Mouse (Mus musculus) intestine, embryonic 16.5 days (tissue): ENCODE results near the gene Rbm6. TPM values are rescaled to one million over a fixed set of nuclear protein-coding genes. Genes with fewer than 3 reads are reported as not detected.

Experiments used
- ATAC-seq: fragments of 200-750 bp; cut with Nextera tagmentation; 2 replicates; pipeline ENCODE4 v1.8.0; 2017; ENCODE audit warnings: moderate TSS enrichment, moderate library complexity
- H3K27ac ChIP-seq: fragments of 300-500 bp; sonication (generic); 2 replicates; pipeline ENCODE4 v1.5.1; 2014; ENCODE audit warnings: mild to moderate bottlenecking, low read length
- H3K27me3 ChIP-seq: fragments of 300-500 bp; sonication (generic); replicated peaks from 2 replicates; pipeline ENCODE4 v1.6.1; 2014; ENCODE audit warnings: low read length, control low read depth, mixed read lengths; ENCODE audit not compliant: control insufficient read depth, insufficient read depth
- H3K36me3 ChIP-seq: fragments of 300-500 bp; sonication (generic); 2 replicates; pipeline ENCODE4 v1.6.1; 2014; ENCODE audit warnings: low read length, control low read depth; ENCODE audit not compliant: control insufficient read depth, insufficient read depth
- H3K4me1 ChIP-seq: fragments of 300-500 bp; sonication (generic); 2 replicates; pipeline ENCODE4 v1.6.1; 2014; ENCODE audit warnings: low read length, control low read depth, mixed read lengths; ENCODE audit not compliant: control insufficient read depth, insufficient read depth
- H3K4me2 ChIP-seq: fragments of 300-500 bp; sonication (generic); 2 replicates; pipeline ENCODE4 v1.6.1; 2014; ENCODE audit warnings: low read depth, low read length, control low read depth
- H3K4me3 ChIP-seq: fragments of 300-500 bp; sonication (generic); 2 replicates; pipeline ENCODE4 v1.5.1; 2014; ENCODE audit warnings: mild to moderate bottlenecking, low read length
- H3K9ac ChIP-seq: fragments of 300-500 bp; sonication (generic); 2 replicates; pipeline ENCODE4 v1.6.1; 2014; ENCODE audit warnings: low read depth, low read length
- H3K9me3 ChIP-seq: fragments of 300-500 bp; sonication (generic); 2 replicates; pipeline ENCODE4 v1.6.1; 2016; ENCODE audit warnings: low read length, control low read depth; ENCODE audit not compliant: control insufficient read depth
- WGBS: fragments of 180-500 bp; shearing (Covaris S2); extraction: QIAGEN DNeasy Blood & Tissue Kit; methylation state at CpG from one replicate; pipeline ENCODE4 v1.1.7; 2014; 5-methylcytosine and 5-hydroxymethylcytosine counted together
- polyA plus RNA-seq: library from polyadenylated mRNA; unstranded; fragments of >200 nt; fragmentation: Nextera tagmentation; extraction: Ambion mirVana; gene quantifications from 2 replicates; pipeline ENCODE4 v1.2.1, GENCODE M21; 2015

Rbm6 gene
- polyA plus RNA-seq, 1 experiment from 2014 or later, result 55.4 TPM

DNA sequence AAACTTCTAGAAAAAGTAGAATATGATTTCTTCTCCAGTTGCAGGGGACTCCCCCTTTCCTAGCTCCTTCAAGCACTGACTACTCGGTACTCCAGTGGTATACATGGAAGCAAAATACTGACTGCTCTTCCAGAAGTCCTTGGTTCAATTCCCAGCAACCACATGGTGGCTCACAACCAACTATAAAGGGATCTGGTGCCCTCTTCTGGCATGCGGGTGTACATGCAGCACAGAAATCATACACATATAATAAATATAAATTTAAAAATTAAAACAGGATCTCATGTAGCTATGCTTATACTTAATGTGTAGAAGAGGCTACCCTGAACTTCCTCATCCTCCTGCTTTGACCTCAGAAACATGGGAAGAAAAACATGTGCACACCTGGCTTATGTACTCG, 126.4 kb downstream of the Rbm6 start:
- no peaks in the 10 kb centered on the region for H3K9me3 ChIP-seq

DNA sequence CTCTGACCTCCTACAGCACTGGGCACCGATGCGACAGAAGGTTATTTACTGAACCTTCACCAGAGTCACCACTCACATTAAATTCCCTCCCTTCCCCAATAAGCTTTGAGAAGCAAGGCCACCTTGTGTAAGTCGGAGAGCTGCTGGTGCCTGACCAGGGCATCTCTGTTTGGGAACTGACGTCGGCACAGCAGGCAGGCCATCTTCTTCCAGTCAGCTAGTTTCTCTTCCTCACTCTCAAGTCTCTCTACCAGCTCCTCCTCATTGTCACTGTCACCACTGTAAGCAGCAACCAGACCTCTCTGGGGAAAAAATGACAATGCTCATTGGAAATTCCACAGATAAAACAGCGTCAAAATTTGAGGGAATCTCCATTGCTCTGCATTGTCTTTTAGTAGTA, 129.0 kb downstream of the Rbm6 start:
- Histone ChIP-seq H3K36me3 (peaks cover 75% of the 10 kb centered on the region), H3K9me3 (no peaks in the 10 kb centered on the region), H3K4me3 (no peak overlapping the region), H3K4me1 (no peaks in the 10 kb centered on the region), H3K27me3 (no peaks in the 10 kb centered on the region), H3K4me2 (no peak overlapping the region), H3K27ac (no peak overlapping the region), H3K9ac (no peak overlapping the region)
- no peak for ATAC-seq
- whole genome bisulfite sequencing, result 89% methylated on average over 6 of the region's 6 CpGs

More for the DNA sequence above, 126.4 kb downstream of the Rbm6 start:
- WGBS, result 92% methylated on average over 3 of the region's 3 CpGs
- Histone ChIP-seq H3K36me3 (peaks cover 72% of the 10 kb centered on the region), H3K27ac (no peak overlapping the region), H3K27me3 (no peaks in the 10 kb centered on the region), H3K4me2 (no peak overlapping the region), H3K4me3 (no peak overlapping the region), H3K9ac (no peak overlapping the region), H3K4me1 (no peaks in the 10 kb centered on the region)
- ATAC-seq, result no peak

GRCm38 (mm10) chr9:107738841-107739202, 134.2 kb downstream of the Rbm6 start:
- no peaks in the 10 kb centered on the region for H3K9me3 ChIP-seq
- WGBS, result 44% methylated on average over 4 of the region's 4 CpGs
- ATAC-seq, result peak; percentile 41
- H3K36me3 ChIP-seq, result peaks cover 40% of the 10 kb centered on the region
- H3K4me1 ChIP-seq, result peaks cover 23% of the 10 kb centered on the region
- H3K27ac ChIP-seq, result no peak overlapping the region
- H3K4me3 ChIP-seq, result no peak overlapping the region
- no peak overlapping the region for H3K4me2 ChIP-seq
- H3K27me3 ChIP-seq, result peaks cover 9% of the 10 kb centered on the region
- H3K9ac ChIP-seq, result no peak overlapping the region

DNA sequence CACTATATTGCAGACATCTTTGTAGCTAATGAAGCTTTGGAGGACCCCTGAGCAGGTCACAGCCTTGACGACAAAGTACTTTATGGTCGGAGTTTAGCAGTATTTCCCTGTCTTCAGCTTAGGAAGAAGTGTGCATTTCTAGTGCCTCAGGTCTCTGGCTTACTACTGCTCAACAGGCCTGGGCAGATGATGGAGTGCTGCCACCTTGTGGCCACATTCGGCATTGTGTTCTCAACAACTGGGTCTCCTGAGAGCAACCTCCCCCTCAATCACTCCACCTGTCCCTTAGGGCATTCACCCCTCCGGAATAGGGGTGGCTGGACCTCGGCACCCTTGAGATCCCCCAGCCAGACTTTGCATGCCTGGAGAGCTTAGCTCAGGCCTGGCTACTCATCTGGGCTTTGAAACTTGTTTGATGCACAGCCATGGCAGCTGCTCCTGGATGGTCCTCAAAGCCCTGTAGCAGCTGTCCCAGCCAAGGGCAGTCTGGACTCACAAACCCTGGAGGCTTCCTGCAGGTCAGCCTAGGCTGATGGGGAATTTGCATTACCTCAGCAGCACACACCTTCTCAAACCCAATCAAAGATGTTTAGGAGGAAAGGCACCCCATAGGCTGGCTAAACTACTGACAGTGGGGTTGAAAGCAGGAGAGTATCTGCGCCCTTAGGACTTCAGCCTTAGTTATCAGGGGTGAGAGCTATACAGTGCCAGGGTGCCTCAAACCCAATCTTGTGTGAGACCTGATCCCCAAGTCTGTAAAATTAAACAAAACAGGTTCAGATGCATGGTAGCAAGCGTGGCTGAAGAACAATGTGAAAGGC, 134.8 kb downstream of the Rbm6 start:
- H3K9ac ChIP-seq, result no peak overlapping the region
- peak; percentile 68 for ATAC-seq
- H3K4me1 ChIP-seq, result peaks cover 23% of the 10 kb centered on the region
- H3K9me3 ChIP-seq, result no peaks in the 10 kb centered on the region
- 20% methylated on average over 7 of the region's 7 CpGs for WGBS
- no peak overlapping the region for H3K4me2 ChIP-seq
- H3K4me3 ChIP-seq, result no peak overlapping the region
- H3K27ac ChIP-seq, result no peak overlapping the region
- H3K27me3 ChIP-seq, result peaks cover 9% of the 10 kb centered on the region
- peaks cover 34% of the 10 kb centered on the region for H3K36me3 ChIP-seq

- Histone ChIP-seq H3K4me1 (peaks cover 23% of the 10 kb centered on the region), H3K27me3 (peaks cover 9% of the 10 kb centered on the region), H3K9me3 (no peaks in the 10 kb centered on the region), H3K4me2 (peak overlapping the region; percentile 48), H3K36me3 (peaks cover 19% of the 10 kb centered on the region), H3K9ac (peak overlapping the region; percentile 19; the same call in 1 of the 2 replicates), H3K27ac (no peak overlapping the region), H3K4me3 (0 out of 2 replicates have a peak overlapping the region, but pooled peaks have one; percentile 11)
- WGBS, result 3% methylated on average over 7 of the region's 7 CpGs
- ATAC-seq, result no peak
These were observed 136.9 kb downstream of the Rbm6 start for GRCm38 (mm10) chr9:107736185-107736485.

GRCm38 (mm10) chr9:107735356-107736184, 137.5 kb downstream of the Rbm6 start:
- no peak for ATAC-seq
- peak overlapping the region; percentile 19; the same call in 1 of the 2 replicates for H3K9ac ChIP-seq

GRCm38 (mm10) chr9:107734567-107734971, 138.5 kb downstream of the Rbm6 start:
- Histone ChIP-seq H3K9me3 (no peaks in the 10 kb centered on the region), H3K4me2 (no peak overlapping the region), H3K27me3 (peaks cover 9% of the 10 kb centered on the region), H3K4me1 (peaks cover 23% of the 10 kb centered on the region), H3K27ac (no peak overlapping the region; the same call in 1 of the 2 replicates), H3K9ac (no peak overlapping the region), H3K4me3 (no peak overlapping the region), H3K36me3 (peaks cover 7% of the 10 kb centered on the region; the same call in 1 of the 2 replicates)
- peak; percentile 19 for ATAC-seq
- WGBS, result 31% methylated on average over 7 of the region's 7 CpGs

More at GRCm38 (mm10) chr9:107735356-107736184, 137.5 kb downstream of the Rbm6 start:
- 15% methylated on average over 17 of the region's 17 CpGs for WGBS
- H3K27ac ChIP-seq, result peak overlapping the region; percentile 39
- peak overlapping the region; percentile 48 for H3K4me2 ChIP-seq
- H3K4me1 ChIP-seq, result peaks cover 23% of the 10 kb centered on the region
- no peaks in the 10 kb centered on the region for H3K9me3 ChIP-seq
- H3K4me3 ChIP-seq, result 0 out of 2 replicates have a peak overlapping the region, but pooled peaks have one; percentile 11
- peaks cover 9% of the 10 kb centered on the region for H3K27me3 ChIP-seq
- peaks cover 14% of the 10 kb centered on the region for H3K36me3 ChIP-seq

DNA sequence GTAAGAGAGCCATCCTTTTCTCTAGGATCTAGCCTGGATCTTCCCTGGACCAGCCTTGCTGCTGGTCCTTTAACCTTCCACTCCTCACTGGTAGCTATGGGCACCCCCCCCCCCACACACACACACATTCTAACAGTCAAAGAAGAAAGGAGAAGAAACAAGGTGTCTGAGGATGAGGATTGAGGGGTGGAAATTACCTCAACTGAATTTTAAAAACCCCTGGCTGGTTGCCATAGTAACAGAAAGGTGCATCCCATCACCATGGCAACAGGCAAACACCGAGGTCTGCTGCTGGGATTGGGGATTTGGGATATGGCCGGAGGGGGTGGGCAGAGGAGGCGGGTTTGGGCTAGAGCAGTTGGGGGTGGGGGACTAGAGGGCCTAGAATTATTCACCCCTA, 143.3 kb downstream of the Rbm6 start:
- no peak for ATAC-seq
- Histone ChIP-seq H3K4me2 (no peak overlapping the region), H3K4me3 (no peak overlapping the region), H3K9ac (no peak overlapping the region), H3K9me3 (no peaks in the 10 kb centered on the region), H3K27ac (no peak overlapping the region), H3K27me3 (no peaks in the 10 kb centered on the region), H3K36me3 (no peaks in the 10 kb centered on the region), H3K4me1 (peaks cover 12% of the 10 kb centered on the region)
- 54% methylated on average over 3 of the region's 3 CpGs for WGBS

- no peak for ATAC-seq
- no peak overlapping the region for H3K27ac ChIP-seq
- no peak overlapping the region for H3K4me3 ChIP-seq
- H3K9ac ChIP-seq, result no peak overlapping the region
- H3K4me1 ChIP-seq, result peaks cover 15% of the 10 kb centered on the region
- no peak overlapping the region for H3K4me2 ChIP-seq
- H3K9me3 ChIP-seq, result no peaks in the 10 kb centered on the region
- no peaks in the 10 kb centered on the region for H3K27me3 ChIP-seq
- H3K36me3 ChIP-seq, result no peaks in the 10 kb centered on the region
- 63% methylated on average over 6 of the region's 6 CpGs for WGBS
These were observed 143.9 kb downstream of the Rbm6 start for GRCm38 (mm10) chr9:107728919-107729670.
